Mouse (Mus musculus) layer of hippocampus, postnatal 14 days (tissue): ENCODE data around the gene Xkrx. TPM values are rescaled to one million over a fixed set of nuclear protein-coding genes. Genes with fewer than 3 reads are reported as not detected.
"Not testable (repeated sequence)": the region's sequence is repeated elsewhere in the genome, so short reads cannot be mapped to it uniquely, and the experiment has no call there.

Experiments used
- DNase-seq, 2 experiments: peaks; one replicate each; pipeline ENCODE4 v3.0.0; 2021 to 2022; ENCODE audit warnings: low spot score in 2 of 2, mixed read lengths in 1 of 2
- long read RNA-seq, 2 experiments: library from polyadenylated mRNA; stranded (forward); transcript quantifications; one replicate each; pipeline ENCODE4 v2.0.0; 2021
- total RNA-seq, 2 experiments: library from RNA; stranded (reverse); gene quantifications; 2 replicates each; pipeline ENCODE4 v1.2.3; 2021

The Xkrx gene
- total RNA-seq, result under 1 TPM; 0.50 to 0.65 TPM
- long read RNA-seq, experiment 1, result 0 reads
- long read RNA-seq, experiment 2, result 0 reads

DNA sequence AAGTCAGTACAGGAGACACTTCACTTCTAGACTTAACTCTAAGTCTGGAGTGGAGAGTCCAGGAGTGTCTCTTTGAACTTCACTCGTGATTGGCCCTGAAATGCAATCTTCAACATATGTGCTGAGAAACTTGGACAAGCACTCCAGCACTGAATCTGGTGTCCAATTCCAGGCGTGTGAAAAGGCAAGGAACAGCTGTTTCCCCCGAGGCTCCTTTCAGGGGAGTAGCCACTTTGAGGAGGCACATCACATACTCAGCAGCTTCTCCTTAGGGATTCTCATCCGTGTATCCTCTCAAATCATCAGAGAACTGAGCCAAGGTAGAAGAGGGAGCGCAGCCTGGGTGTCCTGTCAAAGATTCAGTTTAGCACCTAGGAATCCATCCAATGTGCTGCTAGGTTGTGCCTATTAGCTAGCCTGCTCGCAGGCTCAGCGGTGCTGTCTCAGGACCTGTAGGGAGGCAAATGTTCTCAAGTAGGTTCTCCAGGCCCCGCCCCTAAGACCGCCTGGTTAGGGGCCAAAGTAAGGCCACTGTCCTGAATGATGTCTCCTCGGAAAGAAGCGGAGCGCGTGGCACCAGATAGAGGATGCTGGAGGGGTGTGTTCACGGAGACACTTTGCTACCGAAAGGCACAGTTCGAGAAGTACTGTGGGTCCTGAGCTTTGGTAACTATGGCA lies at the start of gene Xkrx:
Gene Xkrx, minus strand, starts transcription at position 34 of the 678 bp plus-strand sequence.
- no peak for DNase-seq

DNA sequence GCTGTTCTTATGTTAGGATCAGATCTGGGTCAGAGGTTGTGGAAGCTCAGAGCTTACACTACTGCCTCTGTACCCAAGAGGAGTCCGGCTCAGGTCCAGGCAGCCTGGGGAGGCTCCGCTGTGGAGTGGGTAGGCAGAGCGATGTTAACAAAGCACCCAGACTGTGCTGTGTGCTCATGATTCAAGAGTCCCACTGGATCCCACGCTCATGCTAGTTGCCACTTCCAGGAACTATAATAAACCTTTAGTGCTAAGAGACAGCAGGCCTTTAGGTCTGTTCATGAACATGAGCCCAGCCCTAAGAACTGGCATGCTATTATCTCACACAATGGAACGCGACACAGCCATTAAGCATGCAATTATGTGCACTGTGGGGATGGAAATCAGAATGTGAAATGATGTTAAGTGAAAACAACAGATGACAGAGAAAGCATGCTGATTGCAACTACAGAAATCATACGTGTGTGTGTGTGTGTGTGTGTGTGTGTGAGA lies 49.3 kb upstream of the Xkrx start:
- DNase-seq, result peak; percentile 2 to 36

DNA sequence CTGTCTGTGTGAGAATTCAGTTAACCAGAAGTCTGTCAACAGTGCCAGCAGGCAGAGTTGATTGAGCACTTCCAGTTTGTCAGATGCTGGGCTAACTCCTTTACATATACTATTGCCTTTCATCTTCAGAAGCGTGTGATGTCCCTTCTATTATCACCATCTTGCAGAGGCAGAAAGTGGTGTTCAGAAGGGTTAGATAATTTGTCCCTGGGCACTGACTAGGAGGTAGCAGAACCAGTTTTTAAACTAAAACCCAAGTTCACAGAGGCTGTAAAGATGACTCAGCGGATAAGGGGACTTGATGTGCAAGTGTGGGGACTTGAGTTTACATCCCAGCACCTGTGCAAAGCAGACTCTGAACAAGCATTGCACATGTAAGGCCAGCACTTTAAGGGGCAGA lies 46.6 kb upstream of the Xkrx start:
- no peak for DNase-seq

DNA sequence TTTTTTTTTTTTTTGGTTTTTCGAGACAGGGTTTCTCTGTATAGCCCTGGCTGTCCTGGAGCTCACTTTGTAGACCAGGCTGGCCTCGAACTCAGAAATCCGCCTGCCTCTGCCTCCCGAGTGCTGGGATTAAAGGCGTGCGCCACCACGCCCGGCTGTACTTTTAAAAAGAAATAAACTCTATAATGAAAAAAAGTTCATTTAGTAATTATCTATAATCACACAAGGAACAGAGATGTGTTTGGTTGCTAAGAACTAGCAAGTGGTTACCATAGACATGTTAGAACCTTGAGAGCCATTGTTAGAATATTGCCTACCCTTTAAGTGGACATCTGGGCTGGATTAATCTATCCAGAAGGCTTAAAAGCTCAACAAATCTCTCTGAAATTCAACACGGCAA lies 25.3 kb upstream of the Xkrx start, which contains the start of gene Arl13a:
Gene Arl13a, plus strand, starts transcription at position 301 of the 400 bp plus-strand sequence.
- DNase-seq, result not testable (repeated sequence)

DNA sequence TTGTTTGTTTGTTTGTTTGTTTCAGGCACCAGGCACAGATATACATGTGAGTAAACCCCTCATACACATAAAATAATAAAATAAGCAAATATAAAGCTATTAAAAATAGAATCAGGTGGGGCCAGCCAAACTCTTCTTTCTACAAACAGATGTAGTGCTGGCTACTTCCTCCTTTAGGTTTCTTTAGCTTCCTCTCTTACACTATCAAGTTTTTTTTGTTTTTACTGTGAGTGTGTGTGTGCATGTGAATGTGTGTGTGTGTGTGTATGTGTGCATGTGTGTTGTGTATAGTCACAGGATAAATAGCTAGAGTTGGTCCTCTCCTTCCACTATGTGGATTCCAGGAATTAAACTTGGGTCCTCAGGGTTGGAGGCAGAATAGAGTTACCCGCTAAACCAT lies 12.8 kb upstream of the Xkrx start:
- DNase-seq, result no peak

DNA sequence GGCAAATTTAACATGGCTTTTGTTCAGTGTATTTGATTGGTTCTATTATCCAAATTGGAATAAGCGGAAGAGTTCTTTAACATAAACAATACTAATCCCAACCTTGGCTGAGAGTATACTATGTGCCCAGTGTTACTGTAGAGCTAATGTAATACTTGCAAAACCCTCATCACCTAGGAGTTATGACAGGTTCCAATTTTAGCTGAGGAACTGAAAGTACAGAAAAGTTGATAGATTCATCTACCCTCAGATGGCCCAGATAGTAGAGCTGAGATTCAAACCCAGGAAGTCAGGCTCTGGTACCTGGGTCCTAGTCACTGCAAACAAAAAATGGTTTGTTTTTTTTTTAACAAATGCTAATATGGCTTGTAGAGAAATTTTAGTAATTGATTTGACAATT lies 8.7 kb upstream of the Xkrx start:
- no peak for DNase-seq

DNA sequence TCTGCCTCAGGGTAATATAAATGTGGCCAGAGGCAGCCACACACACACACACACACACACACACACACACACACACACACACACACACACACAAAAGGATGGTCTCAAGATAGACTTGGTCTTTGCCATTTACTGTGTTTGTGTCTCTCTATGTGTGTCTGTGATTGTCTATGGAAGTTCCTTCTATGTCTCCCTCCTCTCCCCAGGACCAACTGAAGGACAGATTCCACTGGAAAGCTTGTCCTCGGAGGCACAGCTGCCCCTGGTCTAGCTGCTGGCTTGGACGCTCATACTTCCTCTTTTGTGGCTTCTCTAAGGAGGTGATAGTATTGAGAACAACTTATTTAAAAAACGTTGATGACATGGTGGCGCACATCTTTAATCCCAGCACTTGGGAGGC lies 1.6 kb upstream of the Xkrx start:
- DNase-seq, result no peak

DNA sequence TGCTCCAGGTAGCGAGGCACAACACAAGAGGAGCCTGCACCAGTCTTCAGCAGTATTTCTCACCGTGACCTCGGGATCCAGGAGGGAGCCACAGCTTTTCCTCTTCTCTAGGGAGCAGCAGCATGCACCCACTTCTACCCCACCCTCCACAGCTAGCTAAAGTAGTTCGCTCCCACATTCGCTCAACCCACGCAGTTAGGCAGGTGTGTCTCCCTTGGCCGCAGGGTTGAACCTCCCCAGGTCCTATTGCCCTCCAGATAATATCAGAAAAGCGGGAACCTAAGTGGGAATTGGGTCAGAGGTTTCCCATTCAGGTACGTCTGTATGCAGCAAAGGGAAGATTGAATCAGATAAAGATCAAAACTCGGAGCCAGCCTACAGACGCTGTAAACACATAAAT lies 950 bp upstream of the Xkrx start:
- no peak for DNase-seq

DNA sequence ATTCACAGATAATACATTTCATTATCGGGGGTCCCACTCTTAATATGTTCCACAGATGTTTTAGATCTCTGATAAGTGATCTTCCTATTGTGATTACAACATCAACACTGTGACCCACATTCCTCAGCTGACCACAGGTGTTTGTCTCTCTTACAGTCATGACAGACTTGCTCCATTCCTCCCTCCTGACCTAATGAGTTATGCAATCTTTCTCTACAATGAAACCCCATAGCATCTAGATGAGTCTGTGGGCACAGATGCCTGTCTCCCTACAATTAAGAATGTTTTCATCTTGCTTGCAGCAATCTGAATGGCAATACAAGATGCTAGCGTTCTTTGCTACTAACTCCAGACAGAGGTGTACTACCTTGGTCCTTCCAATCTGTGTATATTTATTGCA lies 1.4 kb downstream of the Xkrx start:
- no peak for DNase-seq

DNA sequence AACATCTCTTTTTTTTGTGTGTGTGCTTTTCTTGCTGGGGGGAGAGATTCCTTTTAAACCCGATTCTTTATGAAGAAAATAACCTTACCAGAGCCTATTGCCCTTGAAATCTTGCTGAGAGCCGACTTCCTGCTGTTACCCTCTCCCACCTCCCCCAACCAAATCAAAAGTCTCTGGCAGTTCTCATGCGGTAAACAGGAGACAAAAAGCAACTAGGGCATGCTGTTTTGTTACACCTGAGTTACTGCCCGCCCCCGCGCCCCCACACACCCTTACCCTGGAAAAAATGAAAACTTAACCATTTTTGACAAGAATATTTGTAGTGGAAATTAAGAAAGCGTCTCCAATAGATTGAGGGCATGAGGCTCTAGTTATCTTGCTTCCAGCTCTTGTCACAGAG lies 3.7 kb downstream of the Xkrx start:
- no peak for DNase-seq

DNA sequence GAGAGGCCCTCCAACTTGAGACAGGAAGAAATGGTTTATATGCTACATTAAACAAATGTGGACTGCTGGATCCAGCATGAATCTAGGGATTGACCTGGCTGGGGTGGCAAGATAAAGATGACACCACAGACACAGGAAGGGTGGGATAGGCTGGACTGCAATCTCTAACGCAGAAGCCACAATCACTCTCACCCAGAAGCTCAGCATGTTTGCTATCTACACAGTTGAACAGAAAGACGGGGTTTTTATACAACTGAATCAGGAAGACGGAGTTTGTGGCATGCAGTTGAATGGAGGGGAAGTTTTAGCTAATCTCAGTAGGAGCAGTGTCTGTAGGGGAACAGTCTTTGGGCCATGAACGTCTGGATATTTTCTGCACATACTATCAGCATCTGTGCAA lies 19.9 kb downstream of the Xkrx start:
- DNase-seq, result no peak

DNA sequence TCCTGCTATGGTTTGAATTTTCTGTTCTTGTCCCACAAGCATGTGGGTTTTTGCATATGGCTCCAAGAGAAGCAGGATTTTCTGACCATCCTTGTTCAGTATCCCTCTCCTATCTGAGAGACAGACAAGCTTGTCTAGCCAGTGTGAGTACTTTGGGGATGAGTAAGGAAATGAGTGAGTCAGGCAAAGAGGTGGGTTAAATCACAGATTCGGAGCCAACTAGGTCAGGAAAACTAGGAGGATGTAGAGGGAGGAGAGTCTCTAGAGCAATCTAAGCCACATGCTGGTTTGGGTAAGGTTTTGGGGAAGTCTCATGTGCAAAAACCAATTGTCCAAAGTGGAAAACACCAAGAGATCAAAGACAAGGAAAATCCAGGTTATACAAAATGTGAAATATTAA lies 20.3 kb downstream of the Xkrx start:
- no peak for DNase-seq

DNA sequence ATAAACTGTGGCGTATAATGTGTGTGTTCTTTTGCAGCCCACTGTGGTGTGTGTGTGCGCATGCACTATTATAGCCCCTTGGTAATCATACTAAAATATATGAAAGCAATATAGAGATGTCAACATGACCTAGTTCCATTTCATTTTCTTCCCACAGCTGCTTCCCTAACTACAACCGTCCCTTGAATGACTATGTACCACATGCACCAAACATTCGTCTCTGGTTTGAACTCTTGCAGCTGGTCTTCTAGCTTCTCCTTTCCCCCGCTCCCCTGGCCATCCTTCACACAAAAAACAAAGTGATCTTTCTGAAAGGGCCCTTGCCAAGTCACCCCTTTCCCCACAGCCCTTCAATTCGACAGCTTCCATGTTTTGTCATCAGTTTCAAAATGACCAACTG lies 21.9 kb downstream of the Xkrx start:
- DNase-seq, result no peak

DNA sequence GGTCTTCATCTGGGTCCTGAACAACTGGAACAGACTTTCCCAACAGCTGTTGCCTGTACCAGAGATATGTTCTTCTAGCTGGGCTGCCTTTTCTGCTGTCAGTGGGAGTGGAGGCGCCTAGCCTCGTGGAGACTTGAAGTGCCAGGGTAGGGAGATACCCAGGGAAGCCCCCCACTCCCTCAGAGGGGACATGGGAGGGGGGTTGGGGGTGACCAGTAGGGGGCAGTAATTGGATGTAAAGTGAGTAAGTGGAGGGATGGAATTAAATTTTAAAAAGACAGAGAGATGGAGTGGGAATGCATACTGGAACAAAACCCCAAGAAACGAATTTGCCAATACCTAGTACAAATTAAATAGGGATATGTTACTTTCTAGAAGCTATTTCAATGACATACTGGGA lies 28.1 kb downstream of the Xkrx start:
- DNase-seq, result no peak

DNA sequence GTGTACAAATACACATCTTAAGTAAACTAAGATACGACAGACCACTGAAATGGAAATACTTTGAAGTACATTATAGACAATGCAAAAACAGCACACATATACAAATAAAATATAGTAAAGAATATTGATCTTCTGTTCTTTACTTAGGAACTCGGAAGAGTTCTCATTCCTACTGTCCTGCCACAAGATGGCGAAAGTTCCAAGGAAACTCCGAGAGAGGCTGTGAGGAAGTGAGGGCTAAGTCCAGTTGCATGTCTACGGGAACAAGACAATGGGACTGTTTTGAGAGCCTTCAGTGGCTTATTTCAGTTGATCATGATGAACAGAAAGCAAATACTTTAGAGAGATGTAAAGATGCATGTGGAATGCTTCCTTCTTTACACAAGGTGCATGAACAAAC lies 29.6 kb downstream of the Xkrx start:
- peak in 1 of 2 experiments; percentile 4 for DNase-seq

DNA sequence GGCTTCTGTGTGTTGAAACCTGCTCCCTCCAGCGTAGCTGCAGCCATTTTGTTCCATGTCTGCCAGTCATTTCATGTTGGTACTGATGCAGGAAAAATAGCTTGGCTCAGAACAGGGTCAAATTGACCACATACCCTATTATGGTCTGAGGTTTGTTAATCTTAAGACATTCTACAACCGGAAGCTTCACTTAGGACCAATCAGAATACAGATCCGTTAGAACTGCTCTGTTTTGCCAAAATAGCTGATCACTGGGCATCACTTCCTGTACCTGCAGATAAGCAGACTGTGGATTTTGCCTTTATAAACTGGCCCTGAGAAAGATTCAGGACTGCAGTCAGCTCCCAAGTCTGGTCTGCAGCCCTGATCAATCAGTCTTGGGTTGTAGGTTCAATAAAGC lies 33.3 kb downstream of the Xkrx start:
- DNase-seq, result no peak

DNA sequence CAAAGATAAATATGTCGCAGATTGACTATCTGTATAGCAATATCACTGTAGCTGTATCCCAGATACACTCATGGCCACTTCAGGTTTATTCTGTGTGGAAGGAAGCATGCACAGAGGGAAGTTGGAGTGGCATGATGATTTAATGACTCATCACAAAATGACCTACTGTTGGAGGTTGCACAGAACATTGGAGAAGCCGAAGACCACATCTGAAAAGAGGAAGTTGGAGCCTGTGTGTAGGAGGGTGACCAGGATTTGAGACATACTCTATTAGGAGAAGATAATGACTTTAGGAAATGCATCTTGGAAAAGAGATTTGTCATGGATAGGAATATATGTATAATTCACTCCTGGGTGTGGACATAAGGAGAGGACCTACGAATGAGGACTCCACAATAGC lies 45.5 kb downstream of the Xkrx start:
- DNase-seq, result no peak

DNA sequence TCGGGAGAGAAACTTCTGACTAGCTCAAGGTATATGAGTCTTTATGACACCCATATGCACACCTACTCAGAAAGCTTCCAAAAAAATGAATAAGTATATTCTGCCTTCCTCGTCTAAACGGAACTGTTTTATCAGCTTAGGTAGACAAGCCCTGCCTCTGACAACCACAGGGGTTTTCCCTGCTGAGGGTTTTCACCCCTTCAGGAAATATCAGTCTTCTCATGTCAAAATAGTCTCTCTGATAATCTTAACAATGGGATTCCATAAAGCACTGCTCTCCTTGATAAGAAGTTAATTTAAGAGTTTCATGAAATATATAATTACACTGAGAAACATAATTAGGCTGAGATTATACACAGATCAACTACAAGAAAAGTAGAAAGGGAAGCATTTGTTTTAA lies 50.1 kb downstream of the Xkrx start:
- DNase-seq, result no peak

DNA sequence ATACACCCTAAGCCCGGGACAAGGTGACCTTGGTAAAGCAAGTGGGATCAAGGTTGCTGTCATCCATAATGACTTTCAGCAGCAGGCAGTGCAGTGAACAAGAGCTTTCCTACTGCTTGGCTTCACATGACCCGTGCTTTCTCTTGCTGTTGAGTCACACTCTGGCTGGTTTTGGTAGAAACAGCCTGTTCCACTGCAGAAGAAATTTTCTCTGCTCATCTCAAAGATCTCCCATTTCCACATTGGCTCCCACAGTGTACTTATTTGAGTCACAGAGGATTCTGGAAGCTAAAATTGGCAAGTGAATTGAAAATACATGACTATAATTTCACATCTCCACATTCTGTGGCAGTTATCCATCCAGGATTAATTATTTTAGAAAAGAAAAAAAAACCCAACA lies 59.2 kb downstream of the Xkrx start:
- DNase-seq, result peak in 1 of 2 experiments; percentile 11
